Mouse (Mus musculus) left cerebral cortex, postnatal 10 days (tissue): ENCODE data around the gene Rars. TPM values are rescaled to one million over a fixed set of nuclear protein-coding genes. Genes with fewer than 3 reads are reported as not detected.
"Not testable (repeated sequence)": the region's sequence is repeated elsewhere in the genome, so short reads cannot be mapped to it uniquely, and the experiment has no call there.

Experiments
- DNase-seq, 2 experiments: peaks; one replicate each; pipeline ENCODE4 v3.0.0; 2021 to 2022; ENCODE audit warnings: low spot score in 2 of 2, mixed read lengths in 1 of 2; ENCODE audit errors: extremely low spot score in 1 of 2
- intact Hi-C: fragments of 180-260 bp; cut with DNase I; formaldehyde crosslinking; loops from one replicate; pipeline ENCODE4 v1.15.1; 2025
- total RNA-seq, 2 experiments: library from RNA; stranded (reverse); gene quantifications; 2 replicates each; pipeline ENCODE4 v1.2.3; 2021

Gene Rars
- 10 to 100 TPM; 46.7 to 50.2 TPM for total RNA-seq

DNA sequence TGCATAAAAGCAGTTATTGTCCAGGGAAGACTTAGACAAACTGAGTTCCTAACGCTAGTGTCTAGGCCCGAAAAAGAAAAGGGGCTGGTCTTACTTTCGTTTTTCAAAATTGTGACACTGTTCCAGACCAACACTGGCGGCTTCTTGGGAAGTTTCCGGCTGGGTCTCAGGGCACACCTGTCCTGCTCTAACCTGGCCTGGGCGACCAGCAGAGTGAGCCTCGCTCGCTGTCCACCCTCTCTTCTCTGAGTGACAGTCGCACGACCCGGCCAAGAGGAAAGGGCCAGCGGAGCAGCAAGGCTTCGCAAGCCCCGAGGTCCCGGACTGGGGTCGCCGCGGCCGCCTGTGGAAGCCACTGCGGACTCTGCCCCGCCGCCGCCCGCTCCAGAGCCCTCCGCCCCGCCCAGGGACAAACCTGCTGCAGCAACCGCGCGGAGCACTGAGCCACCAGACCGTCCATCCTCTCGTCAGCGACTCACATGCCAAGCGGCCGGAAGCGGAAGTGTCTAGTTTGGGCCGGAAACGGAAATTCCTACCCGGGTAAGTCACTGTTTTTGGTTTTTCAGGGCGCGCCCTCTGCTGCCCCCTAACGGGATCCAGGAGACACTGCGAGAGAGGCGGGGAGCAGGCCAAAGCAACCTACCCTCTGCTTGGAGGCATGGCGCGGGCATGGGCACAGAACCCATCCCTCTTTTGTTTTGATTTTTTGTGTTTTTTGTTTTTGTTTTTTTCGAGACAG is at the start of gene Rars:
Gene Rars (minus strand): TSS at position 485 of the 739 bp plus-strand sequence.
- intact Hi-C loops, result no loop called here
- peak; percentile 92 to 94 for DNase-seq

DNA sequence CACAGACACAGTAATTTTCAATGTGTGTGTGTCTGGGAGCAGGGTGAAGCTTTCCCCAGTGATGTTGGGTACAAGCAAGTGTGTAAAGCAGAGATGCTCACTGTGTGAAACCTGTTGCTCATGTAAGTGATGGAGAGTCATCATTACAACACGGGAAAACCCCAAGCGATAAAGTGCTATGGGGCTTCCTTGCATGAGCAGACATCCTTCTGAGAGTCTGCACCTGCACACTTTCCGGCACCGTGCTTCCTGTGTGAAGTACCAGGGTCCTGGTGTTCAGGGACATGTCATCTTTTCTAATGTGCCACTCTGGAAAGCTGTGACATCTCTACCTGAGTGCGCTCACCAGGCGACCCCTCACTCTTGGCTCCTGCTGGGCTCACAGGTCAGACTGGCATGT is 48.5 kb upstream of the Rars start:
- DNase-seq, result no peak
- intact Hi-C loops, result no loop called here

- intact Hi-C loops, result no loop called here
- no peak for DNase-seq
Measured at GRCm38 (mm10) chr11:35878559-35878897, 44.2 kb upstream of the Rars start.

DNA sequence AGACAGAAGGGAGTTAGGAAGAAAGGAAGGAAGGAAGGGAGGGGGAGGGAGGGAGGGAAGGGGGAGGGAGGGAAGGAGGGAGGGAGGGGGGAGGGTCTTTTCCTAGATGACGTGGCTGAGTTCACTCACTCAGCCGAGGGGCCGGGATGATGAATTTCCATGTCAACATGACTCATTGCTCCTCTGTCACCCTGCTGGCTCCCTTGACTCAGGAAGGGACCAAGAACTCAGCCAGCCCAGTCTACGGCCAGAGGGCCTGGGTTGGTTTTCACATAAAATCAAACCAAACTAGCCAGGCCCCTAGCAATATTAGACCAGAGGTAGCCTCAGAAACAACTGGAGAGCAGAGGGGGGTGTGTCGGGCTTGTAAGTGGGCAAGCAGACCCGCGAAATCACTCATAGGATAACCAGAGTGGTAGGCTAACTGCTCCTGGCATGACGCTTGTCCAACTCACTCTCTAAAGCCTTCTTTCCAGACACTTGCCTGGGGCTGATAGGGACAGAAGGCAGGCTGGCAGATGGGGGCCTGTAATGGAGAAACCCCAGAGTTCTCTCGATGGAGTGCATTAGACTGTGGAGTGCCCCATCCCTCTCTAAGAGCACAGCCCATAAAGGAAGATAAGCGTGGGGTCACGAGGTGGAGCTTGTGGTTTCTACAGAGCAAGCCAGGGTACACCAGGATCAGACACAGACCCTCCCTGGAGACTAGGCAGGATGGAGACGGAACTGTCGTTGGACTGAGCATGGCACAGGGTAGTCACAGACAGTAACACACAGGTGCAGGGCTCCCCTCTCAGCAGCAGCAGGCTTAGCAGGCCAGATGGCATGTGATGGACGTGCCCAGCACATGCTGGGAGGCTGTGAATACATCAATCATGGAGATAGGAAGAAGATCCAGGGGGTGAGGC is 43.6 kb upstream of the Rars start:
- DNase-seq, result no peak
- intact Hi-C loops, result no loop called here

DNA sequence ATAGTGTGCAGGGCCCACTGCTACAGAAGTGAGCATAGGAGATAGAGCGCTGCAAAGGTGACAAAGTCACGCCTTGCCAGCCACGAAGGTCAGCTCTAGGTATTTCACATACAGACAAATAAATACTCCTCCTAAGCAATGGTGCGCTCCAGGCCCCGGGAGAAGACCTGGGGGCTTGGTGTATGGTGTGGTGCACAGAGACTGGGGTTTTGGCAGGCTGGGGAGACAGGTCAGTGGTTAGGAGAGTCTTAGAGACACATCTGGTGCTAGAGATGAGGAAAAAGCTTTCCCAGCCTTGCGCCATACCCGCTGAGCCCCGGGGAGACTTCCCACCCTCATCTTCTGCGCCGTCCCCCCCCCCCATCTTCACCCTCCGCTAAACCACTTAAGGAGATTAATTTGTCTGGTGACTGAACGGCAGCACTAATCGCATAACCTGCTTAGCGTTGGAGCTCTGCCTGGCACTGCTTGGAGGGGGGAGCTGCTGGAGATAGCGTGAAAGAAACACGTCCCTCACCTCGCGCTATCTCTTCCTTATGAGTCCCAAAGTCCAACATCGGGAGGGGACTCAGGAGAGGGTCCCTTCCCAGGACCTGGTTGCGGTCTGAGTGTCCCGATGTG is 39.4 kb upstream of the Rars start:
- intact Hi-C loops, result no loop called here
- DNase-seq, result no peak

- intact Hi-C loops, result no loop called here
- DNase-seq, result no peak
Measured at GRCm38 (mm10) chr11:35870961-35871360, 36.7 kb upstream of the Rars start.

- intact Hi-C loops, result no loop called here
- DNase-seq, result no peak
Measured at GRCm38 (mm10) chr11:35866140-35866539, 31.8 kb upstream of the Rars start.

GRCm38 (mm10) chr11:35864981-35865604 is 30.8 kb upstream of the Rars start:
- DNase-seq, result peak; percentile 74 to 86
- intact Hi-C loops, result no loop called here

DNA sequence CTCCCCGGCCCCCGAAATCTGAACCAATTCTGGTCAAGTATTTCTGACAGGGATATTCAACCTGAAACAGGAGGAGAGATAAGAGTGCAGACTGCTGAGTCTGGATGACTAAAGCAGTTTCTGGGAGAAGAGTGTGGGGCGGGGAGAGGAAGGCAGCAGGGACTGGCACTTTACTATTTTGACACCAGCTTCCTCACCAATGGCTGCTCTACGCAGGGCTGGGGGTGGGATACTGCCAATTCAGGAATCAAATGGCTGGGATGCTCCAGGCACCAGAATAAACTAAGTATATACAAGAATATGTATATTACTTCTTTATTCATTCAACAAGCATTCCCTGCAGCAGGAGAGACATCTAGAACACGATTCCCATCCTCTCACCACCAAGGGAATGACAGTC is 29.3 kb upstream of the Rars start:
- no peak for DNase-seq
- intact Hi-C loops, result no loop called here

GRCm38 (mm10) chr11:35857395-35858067 is 23.2 kb upstream of the Rars start:
- no peak for DNase-seq
- intact Hi-C loops, result loop anchor here (5.0 kb wide), 2 partner anchors 125 to 140 kb away; partner anchors contain the start of gene Wwc1

DNA sequence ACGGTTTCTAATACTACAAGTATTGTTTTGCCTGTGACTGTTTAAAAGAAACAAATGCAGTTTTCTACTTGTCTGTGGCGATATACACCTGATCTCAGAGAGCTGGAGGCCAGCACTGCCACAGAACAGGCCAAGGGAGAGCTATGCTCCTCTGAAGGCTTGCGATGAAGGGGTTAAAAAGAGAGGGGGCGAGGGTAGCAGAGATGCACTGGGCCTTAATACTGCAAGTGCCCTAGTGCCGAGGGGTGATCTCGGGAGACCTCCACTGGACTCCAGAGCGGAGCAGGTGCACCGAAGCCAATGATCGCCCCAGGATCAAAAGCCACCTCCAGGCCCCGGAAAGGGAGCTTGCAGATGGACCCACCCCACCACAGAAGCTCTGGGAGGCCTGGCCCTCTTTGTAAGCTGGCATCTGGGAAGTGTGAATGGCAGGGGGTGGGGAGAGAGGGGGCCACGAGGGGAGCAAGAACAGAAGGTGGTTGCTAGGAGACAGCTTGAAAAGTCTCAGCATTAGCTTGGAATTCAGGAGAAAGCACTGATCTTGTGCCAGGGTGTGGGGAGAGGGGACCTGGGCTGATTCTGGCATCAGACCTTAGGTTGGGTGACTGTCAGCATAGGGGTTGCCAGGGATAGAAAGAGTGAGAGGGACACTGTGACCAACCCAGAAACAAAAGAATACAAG is 22.2 kb upstream of the Rars start:
- DNase-seq, result peak; percentile 69 to 76
- intact Hi-C loops, result loop anchor here (5.0 kb wide), 2 partner anchors 126 to 141 kb away; partner anchors contain the start of gene Wwc1

- intact Hi-C loops, result loop anchor here (5.0 kb wide), 2 partner anchors 127 to 142 kb away; partner anchors contain the start of gene Wwc1
- DNase-seq, result no peak
Measured at GRCm38 (mm10) chr11:35855567-35855966, 21.3 kb upstream of the Rars start.

DNA sequence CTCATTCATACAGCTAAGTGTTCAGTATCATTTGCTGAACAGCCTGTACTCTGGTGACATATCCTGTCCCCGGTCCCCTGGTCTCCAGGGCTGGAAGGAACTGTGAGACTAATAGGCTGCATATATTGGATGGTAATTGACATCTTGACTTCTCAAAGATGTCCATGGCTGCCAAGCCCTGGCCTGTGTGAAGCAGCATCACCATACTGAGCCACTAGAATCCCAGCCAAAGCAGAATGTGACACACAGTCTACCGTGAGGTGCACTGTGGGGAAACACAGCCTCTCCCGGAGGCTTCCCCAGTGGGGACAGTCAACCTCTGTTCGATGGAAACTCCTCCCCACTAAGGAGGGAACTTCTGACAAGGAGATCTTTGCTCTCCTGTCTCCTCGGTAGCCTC is 20.6 kb upstream of the Rars start:
- DNase-seq, result no peak
- intact Hi-C loops, result loop anchor here (5.0 kb wide), 2 partner anchors 127 to 142 kb away; partner anchors contain the start of gene Wwc1

DNA sequence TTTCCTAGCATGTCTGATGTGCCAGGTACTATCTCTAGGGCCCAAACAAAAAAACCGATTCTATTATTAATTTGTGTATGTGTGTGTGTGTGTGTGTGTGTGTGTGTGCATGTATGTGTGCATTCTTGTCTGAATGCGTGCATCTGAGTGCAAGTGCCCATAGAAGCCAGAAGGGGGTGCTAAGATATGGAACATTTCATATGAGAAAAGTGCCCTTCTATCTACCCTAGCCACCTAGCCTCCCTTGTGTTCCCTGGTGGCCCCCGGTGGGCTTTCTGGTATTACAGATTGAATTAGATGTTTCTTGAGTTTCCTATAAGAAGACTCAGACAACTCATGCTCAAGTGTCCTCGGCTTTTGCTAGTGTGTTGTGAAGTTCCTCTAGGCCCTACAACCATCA is 19.3 kb upstream of the Rars start:
- no peak for DNase-seq
- intact Hi-C loops, result no loop called here

DNA sequence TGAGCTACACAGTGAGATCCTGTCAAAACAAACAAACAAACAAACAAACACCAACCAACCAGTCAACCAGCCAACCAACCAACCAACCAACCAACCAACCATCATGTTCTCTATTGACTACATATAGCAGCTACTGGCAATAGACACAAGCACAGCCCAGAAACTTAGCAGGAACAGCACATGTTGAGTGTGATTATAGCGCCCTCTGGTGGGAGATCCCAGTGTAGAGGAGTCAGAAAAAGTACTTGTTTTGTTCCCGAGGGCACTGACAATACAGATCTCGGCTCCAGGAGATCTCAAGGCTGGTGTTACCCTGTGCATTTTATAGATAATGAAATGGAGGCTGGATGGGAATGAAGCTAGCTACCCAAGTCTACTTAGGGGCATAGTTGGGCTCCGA is 18.4 kb upstream of the Rars start:
- no peak for DNase-seq

GRCm38 (mm10) chr11:35844299-35844698 is 10.0 kb upstream of the Rars start:
- intact Hi-C loops, result no loop called here
- DNase-seq, result no peak

More for the DNA sequence above, 18.4 kb upstream of the Rars start:
- intact Hi-C loops, result no loop called here

DNA sequence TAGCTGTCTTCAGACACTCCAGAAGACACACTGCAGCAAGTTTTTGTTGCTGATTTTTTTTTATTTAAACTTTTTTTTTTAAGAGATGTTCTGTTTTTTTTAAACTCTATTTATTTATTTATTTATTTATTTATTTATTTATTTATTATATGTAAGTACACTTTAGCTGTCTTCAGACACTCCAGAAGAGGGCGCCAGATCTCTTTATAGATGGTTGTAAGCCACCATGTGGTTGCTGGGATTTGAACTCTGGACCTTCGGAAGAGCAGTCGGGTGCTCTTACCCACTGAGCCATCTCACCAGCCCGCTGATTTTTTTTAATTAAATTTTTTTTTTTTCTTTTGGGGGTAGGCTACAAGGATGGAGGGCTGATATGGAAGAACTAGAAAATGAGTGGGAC is 8.3 kb upstream of the Rars start:
- DNase-seq, intact Hi-C loops: not testable (repeated sequence)

GRCm38 (mm10) chr11:35841738-35842325 is 7.5 kb upstream of the Rars start:
- no peak for DNase-seq

More at GRCm38 (mm10) chr11:35841738-35842325, 7.5 kb upstream of the Rars start:
- intact Hi-C loops, result no loop called here
